Mouse (Mus musculus): ENCODE measurements around the gene Hacd2.
A peak's percentile ranks its signal among the peaks of the same experiment; 100 is the strongest.

Hacd2 gene

GRCm38 (mm10) chr16:35055194-35055506 is 32.9 kb downstream of the Hacd2 start:
- no peak for DNase-seq (ENCODE audit: low spot score)

GRCm38 (mm10) chr16:35055861-35056260 is 33.6 kb downstream of the Hacd2 start:
- DNase-seq (ENCODE audit: low spot score): no peak

GRCm38 (mm10) chr16:35056306-35056705 is 34.1 kb downstream of the Hacd2 start:
- DNase-seq (ENCODE audit: low spot score): no peak

GRCm38 (mm10) chr16:35056786-35057185 is 34.6 kb downstream of the Hacd2 start:
- DNase-seq (ENCODE audit: low spot score): no peak

- no peak for DNase-seq (ENCODE audit: low spot score)
Observed at GRCm38 (mm10) chr16:35061017-35061416, 38.8 kb downstream of the Hacd2 start.

GRCm38 (mm10) chr16:35065724-35066123 is 43.5 kb downstream of the Hacd2 start:
- no peak for DNase-seq (ENCODE audit: low spot score)

- no peak for DNase-seq (ENCODE audit: low spot score)
Observed at GRCm38 (mm10) chr16:35067095-35067494, 44.9 kb downstream of the Hacd2 start.

GRCm38 (mm10) chr16:35067631-35068030 is 45.4 kb downstream of the Hacd2 start:
- DNase-seq (ENCODE audit: low spot score): no peak

GRCm38 (mm10) chr16:35068886-35069285 is 46.7 kb downstream of the Hacd2 start:
- no peak for DNase-seq (ENCODE audit: low spot score)

- no peak for DNase-seq (ENCODE audit: low spot score)
Observed at GRCm38 (mm10) chr16:35074436-35074835, 52.2 kb downstream of the Hacd2 start.

GRCm38 (mm10) chr16:35075643-35076042 is 53.4 kb downstream of the Hacd2 start:
- DNase-seq (ENCODE audit: low spot score): no peak

- DNase-seq (ENCODE audit: low spot score): no peak
Observed at GRCm38 (mm10) chr16:35093500-35093899, 71.3 kb downstream of the Hacd2 start.

- no peak for DNase-seq (ENCODE audit: low spot score)
Observed at GRCm38 (mm10) chr16:35097870-35098530, 75.8 kb downstream of the Hacd2 start.

- no peak for DNase-seq (ENCODE audit: low spot score)
Observed at GRCm38 (mm10) chr16:35101751-35102420, 79.7 kb downstream of the Hacd2 start.

- DNase-seq (ENCODE audit: low spot score): no peak
Observed at GRCm38 (mm10) chr16:35102866-35103620, 80.8 kb downstream of the Hacd2 start.

GRCm38 (mm10) chr16:35107985-35108384 is 85.8 kb downstream of the Hacd2 start:
- DNase-seq (ENCODE audit: low spot score): no peak

- DNase-seq (ENCODE audit: low spot score): no peak
Observed at GRCm38 (mm10) chr16:35109156-35109555, 86.9 kb downstream of the Hacd2 start.

GRCm38 (mm10) chr16:35109656-35110291 is 87.5 kb downstream of the Hacd2 start:
- no peak for DNase-seq (ENCODE audit: low spot score)

- peak; percentile 85 for DNase-seq (ENCODE audit: low spot score)
Observed at GRCm38 (mm10) chr16:35110410-35111142, 88.3 kb downstream of the Hacd2 start.

- peak; percentile 27 for DNase-seq (ENCODE audit: low spot score)
Observed at GRCm38 (mm10) chr16:35111143-35111620, 89.0 kb downstream of the Hacd2 start.

GRCm38 (mm10) chr16:35113496-35113895 is 91.3 kb downstream of the Hacd2 start:
- no peak for DNase-seq (ENCODE audit: low spot score)

Data from urinary bladder, postnatal 14 days (tissue).